Mouse (Mus musculus) lung, postnatal 0 days (tissue): Measurements from ENCODE around the gene BC049352. TPM values are rescaled to one million over a fixed set of nuclear protein-coding genes. Genes with fewer than 3 reads are reported as not detected.

Experiments used
- ATAC-seq: fragments of 200-750 bp; cut with Nextera tagmentation; 2 replicates; pipeline ENCODE4 v1.8.0; 2017; ENCODE audit warnings: moderate library complexity
- DNase-seq: peaks from one replicate; pipeline ENCODE4 v3.0.0-alpha.2; 2016; ENCODE audit warnings: low spot score
- H3K27ac ChIP-seq: fragments of 300-500 bp; sonication (generic); 2 replicates; pipeline ENCODE4 v1.5.1; 2014; ENCODE audit warnings: antibody characterized with exemption, mild to moderate bottlenecking, low read length, mixed read lengths
- H3K27me3 ChIP-seq: fragments of 300-500 bp; sonication (generic); replicated peaks from 2 replicates; pipeline ENCODE4 v1.6.1; 2014; ENCODE audit warnings: low read length, mixed read lengths; ENCODE audit not compliant: insufficient read depth
- H3K36me3 ChIP-seq: fragments of 300-500 bp; sonication (generic); 2 replicates; pipeline ENCODE4 v1.6.1; 2014; ENCODE audit warnings: low read length, mixed read lengths; ENCODE audit not compliant: insufficient read depth
- H3K4me1 ChIP-seq: fragments of 300-500 bp; sonication (generic); 2 replicates; pipeline ENCODE4 v1.6.1; 2014; ENCODE audit warnings: antibody characterized with exemption, low read depth, low read length, mixed read lengths; ENCODE audit not compliant: insufficient read depth
- H3K4me2 ChIP-seq: fragments of 300-500 bp; sonication (generic); replicated peaks from 2 replicates; pipeline ENCODE4 v1.6.1; 2014; ENCODE audit warnings: low read depth, mild to moderate bottlenecking, low read length, moderate library complexity, mixed read lengths
- H3K4me3 ChIP-seq: fragments of 300-500 bp; sonication (generic); 2 replicates; pipeline ENCODE4 v1.5.1; 2014; ENCODE audit warnings: low read depth, low read length
- H3K9ac ChIP-seq: fragments of 300-500 bp; sonication (generic); replicated peaks from 2 replicates; pipeline ENCODE4 v1.6.1; 2014; ENCODE audit warnings: low read depth, mild to moderate bottlenecking
- H3K9me3 ChIP-seq: fragments of 300-500 bp; sonication (generic); 2 replicates; pipeline ENCODE4 v1.6.1; 2016; ENCODE audit warnings: low read length, mixed read lengths
- CTCF ChIP-seq: IDR thresholded peaks from 2 replicates; pipeline ENCODE4 v1.5.1; 2016; ENCODE audit warnings: antibody characterized with exemption, mild to moderate bottlenecking
- EP300 ChIP-seq: IDR thresholded peaks from 2 replicates; pipeline ENCODE4 v1.6.1; 2016; ENCODE audit warnings: antibody characterized with exemption, mild to moderate bottlenecking, control low read depth
- WGBS: fragments of 180-500 bp; shearing (Covaris S2); extraction: QIAGEN DNeasy Blood & Tissue Kit; methylation state at CpG from one replicate; pipeline ENCODE4 v1.1.7; 2014; 5-methylcytosine and 5-hydroxymethylcytosine counted together
- polyA plus RNA-seq: library from polyadenylated mRNA; unstranded; fragments of >200 nt; fragmentation: Nextera tagmentation; extraction: Ambion mirVana; gene quantifications from 2 replicates; pipeline ENCODE4 v1.2.1, GENCODE M21; 2015

Gene BC049352
- polyA plus RNA-seq, 1 experiment from 2014 or later = 0.11 TPM

GRCm38 (mm10) chr9:45252395-45252794 lies 70.6 kb downstream of the BC049352 start:
- no peaks in the 10 kb centered on the region for H3K36me3 ChIP-seq
- ATAC-seq (no peak), DNase-seq (no peak)
- TF ChIP-seq CTCF (no peak), EP300 (no peak)
- H3K4me3 ChIP-seq = no peak overlapping the region
- 57% methylated on average over 6 of the region's 6 CpGs for WGBS
- no peaks in the 10 kb centered on the region for H3K4me1 ChIP-seq
- no peak overlapping the region for H3K4me2 ChIP-seq
- no peak overlapping the region for H3K9ac ChIP-seq
- no peaks in the 10 kb centered on the region for H3K27me3 ChIP-seq
- no peak overlapping the region for H3K27ac ChIP-seq
- no peaks in the 10 kb centered on the region for H3K9me3 ChIP-seq

GRCm38 (mm10) chr9:45254021-45254420 lies 72.2 kb downstream of the BC049352 start:
- WGBS = 43% methylated on average over 6 of the region's 6 CpGs

GRCm38 (mm10) chr9:45254605-45255004 lies 72.8 kb downstream of the BC049352 start:
- DNase-seq (no peak), ATAC-seq (no peak)
- 55% methylated on average over 4 of the region's 4 CpGs for WGBS
- TF ChIP-seq CTCF (no peak), EP300 (no peak)
- no peaks in the 10 kb centered on the region for H3K4me1 ChIP-seq
- H3K36me3 ChIP-seq = no peaks in the 10 kb centered on the region
- no peak overlapping the region for H3K27ac ChIP-seq
- H3K9me3 ChIP-seq = no peaks in the 10 kb centered on the region
- H3K27me3 ChIP-seq = no peaks in the 10 kb centered on the region
- H3K4me3 ChIP-seq = no peak overlapping the region
- no peak overlapping the region for H3K4me2 ChIP-seq
- no peak overlapping the region for H3K9ac ChIP-seq

More at GRCm38 (mm10) chr9:45254021-45254420, 72.2 kb downstream of the BC049352 start:
- no peak for ATAC-seq
- Histone ChIP-seq H3K36me3 (no peaks in the 10 kb centered on the region), H3K4me3 (no peak overlapping the region), H3K9me3 (no peaks in the 10 kb centered on the region), H3K27ac (no peak overlapping the region), H3K9ac (no peak overlapping the region), H3K4me2 (no peak overlapping the region), H3K4me1 (no peaks in the 10 kb centered on the region), H3K27me3 (no peaks in the 10 kb centered on the region)
- no peak for TF ChIP-seq CTCF
- no peak for TF ChIP-seq EP300
- DNase-seq = no peak

GRCm38 (mm10) chr9:45255431-45255830 lies 73.6 kb downstream of the BC049352 start:
- Histone ChIP-seq H3K9me3 (no peaks in the 10 kb centered on the region), H3K4me3 (no peak overlapping the region), H3K4me1 (no peaks in the 10 kb centered on the region), H3K27me3 (no peaks in the 10 kb centered on the region), H3K4me2 (no peak overlapping the region), H3K36me3 (no peaks in the 10 kb centered on the region), H3K27ac (no peak overlapping the region), H3K9ac (no peak overlapping the region)
- 90% methylated on average over 4 of the region's 4 CpGs for WGBS
- ATAC-seq (no peak), DNase-seq (no peak)
- no peak for TF ChIP-seq CTCF

GRCm38 (mm10) chr9:45255967-45256366 lies 74.2 kb downstream of the BC049352 start:
- Histone ChIP-seq H3K36me3 (no peaks in the 10 kb centered on the region), H3K9ac (no peak overlapping the region), H3K4me3 (no peak overlapping the region), H3K27me3 (no peaks in the 10 kb centered on the region), H3K27ac (no peak overlapping the region), H3K4me2 (no peak overlapping the region), H3K4me1 (no peaks in the 10 kb centered on the region), H3K9me3 (no peaks in the 10 kb centered on the region)
- ATAC-seq (no peak), DNase-seq (no peak)
- 82% methylated on average over 5 of the region's 5 CpGs for WGBS
- TF ChIP-seq CTCF (no peak), EP300 (no peak)

- no peak for DNase-seq
- ATAC-seq = no peak
- H3K27ac ChIP-seq = no peak overlapping the region
- no peaks in the 10 kb centered on the region for H3K4me1 ChIP-seq
- H3K9ac ChIP-seq = no peak overlapping the region
- TF ChIP-seq CTCF = no peak
- TF ChIP-seq EP300 = no peak
- H3K27me3 ChIP-seq = no peaks in the 10 kb centered on the region
- H3K4me3 ChIP-seq = no peak overlapping the region
- H3K36me3 ChIP-seq = no peaks in the 10 kb centered on the region
- H3K4me2 ChIP-seq = no peak overlapping the region
- no peaks in the 10 kb centered on the region for H3K9me3 ChIP-seq
- WGBS = 73% methylated on average over 13 of the region's 13 CpGs
Measured at GRCm38 (mm10) chr9:45259065-45259464, 77.3 kb downstream of the BC049352 start.

GRCm38 (mm10) chr9:45261466-45261865 lies 79.7 kb downstream of the BC049352 start:
- 59% methylated on average over 4 of the region's 4 CpGs for WGBS
- no peaks in the 10 kb centered on the region for H3K27me3 ChIP-seq
- no peak for TF ChIP-seq EP300
- TF ChIP-seq CTCF = no peak
- no peaks in the 10 kb centered on the region for H3K36me3 ChIP-seq
- H3K27ac ChIP-seq = no peak overlapping the region
- H3K4me3 ChIP-seq = no peak overlapping the region
- no peaks in the 10 kb centered on the region for H3K4me1 ChIP-seq
- no peak overlapping the region for H3K4me2 ChIP-seq
- H3K9me3 ChIP-seq = no peaks in the 10 kb centered on the region
- DNase-seq = no peak
- no peak overlapping the region for H3K9ac ChIP-seq
- ATAC-seq = no peak
